Mouse (Mus musculus): ENCODE data around the gene Tmem270. TPM values are rescaled to one million over a fixed set of nuclear protein-coding genes. Genes with fewer than 3 reads are reported as not detected.

Tmem270 gene
- polyA plus RNA-seq, 1 experiment from 2014 or later, result not detected

- Histone ChIP-seq H3K4me3 (no peak overlapping the region), H3K27ac (peak overlapping the region; percentile 40; the same call in 1 of the 2 replicates), H3K36me3 (replicated peaks) (no peaks in the 10 kb centered on the region), H3K27me3 (ENCODE audit: poor library complexity, severe bottlenecking) (no peaks in the 10 kb centered on the region), H3K4me1 (peaks cover 20% of the 10 kb centered on the region), H3K9me3 (no peaks in the 10 kb centered on the region)
- no peak for DNase-seq (ENCODE audit: extremely low spot score, low spot score)
- 81% methylated on average over 8 of the region's 8 CpGs for WGBS
Measured at GRCm38 (mm10) chr5:134896965-134897364, 9.6 kb downstream of the Tmem270 start.

- 67% methylated on average over 8 of the region's 8 CpGs for WGBS
- Histone ChIP-seq H3K36me3 (replicated peaks) (no peaks in the 10 kb centered on the region), H3K9me3 (no peaks in the 10 kb centered on the region), H3K27me3 (ENCODE audit: poor library complexity, severe bottlenecking) (no peaks in the 10 kb centered on the region), H3K4me1 (peaks cover 20% of the 10 kb centered on the region), H3K27ac (no peak overlapping the region), H3K4me3 (no peak overlapping the region)
- DNase-seq (ENCODE audit: extremely low spot score, low spot score), result peak; percentile 31
Measured at GRCm38 (mm10) chr5:134895291-134895690, 11.2 kb downstream of the Tmem270 start.

GRCm38 (mm10) chr5:134892717-134893116 is 13.8 kb downstream of the Tmem270 start:
- Histone ChIP-seq H3K27me3 (ENCODE audit: poor library complexity, severe bottlenecking) (no peaks in the 10 kb centered on the region; the same call in 1 of the 2 replicates), H3K36me3 (replicated peaks) (no peaks in the 10 kb centered on the region), H3K4me1 (peaks cover 23% of the 10 kb centered on the region), H3K27ac (no peak overlapping the region), H3K9me3 (no peaks in the 10 kb centered on the region), H3K4me3 (no peak overlapping the region)
- WGBS, result 82% methylated on average over 5 of the region's 5 CpGs
- no peak for DNase-seq (ENCODE audit: extremely low spot score, low spot score)

- 72% methylated on average over 8 of the region's 8 CpGs for WGBS
- no peaks in the 10 kb centered on the region for H3K9me3 ChIP-seq
- no peak for DNase-seq (ENCODE audit: extremely low spot score, low spot score)
- H3K4me1 ChIP-seq, result peaks cover 21% of the 10 kb centered on the region
- H3K27ac ChIP-seq, result peak overlapping the region; percentile 16; the same call in 1 of the 2 replicates
- H3K27me3 ChIP-seq (ENCODE audit: poor library complexity, severe bottlenecking), result no peaks in the 10 kb centered on the region; the same call in 1 of the 2 replicates
- H3K36me3 ChIP-seq (replicated peaks), result no peaks in the 10 kb centered on the region
- H3K4me3 ChIP-seq, result no peak overlapping the region
Measured at GRCm38 (mm10) chr5:134891552-134891951, 15.0 kb downstream of the Tmem270 start.

GRCm38 (mm10) chr5:134890601-134891054 is 15.9 kb downstream of the Tmem270 start:
- H3K36me3 ChIP-seq (replicated peaks), result no peaks in the 10 kb centered on the region
- no peak overlapping the region for H3K4me3 ChIP-seq
- H3K4me1 ChIP-seq, result peaks cover 21% of the 10 kb centered on the region
- H3K27ac ChIP-seq, result peak overlapping the region; percentile 26; the same call in 1 of the 2 replicates
- no peaks in the 10 kb centered on the region for H3K9me3 ChIP-seq
- WGBS, result 84% methylated on average over 6 of the region's 6 CpGs
- no peaks in the 10 kb centered on the region; the same call in 1 of the 2 replicates for H3K27me3 ChIP-seq (ENCODE audit: poor library complexity, severe bottlenecking)
- no peak for DNase-seq (ENCODE audit: extremely low spot score, low spot score)

GRCm38 (mm10) chr5:134888505-134888904 is 18.0 kb downstream of the Tmem270 start:
- Histone ChIP-seq H3K4me1 (peaks cover 17% of the 10 kb centered on the region), H3K27ac (no peak overlapping the region), H3K4me3 (no peak overlapping the region), H3K9me3 (no peaks in the 10 kb centered on the region), H3K27me3 (ENCODE audit: poor library complexity, severe bottlenecking) (no peaks in the 10 kb centered on the region; the same call in 1 of the 2 replicates), H3K36me3 (replicated peaks) (no peaks in the 10 kb centered on the region)
- DNase-seq (ENCODE audit: extremely low spot score, low spot score), result no peak
- 92% methylated on average over 7 of the region's 7 CpGs for WGBS

- Histone ChIP-seq H3K4me3 (no peak overlapping the region), H3K27ac (peak overlapping the region; percentile 65), H3K27me3 (ENCODE audit: poor library complexity, severe bottlenecking) (no peaks in the 10 kb centered on the region; the same call in 1 of the 2 replicates), H3K9me3 (no peaks in the 10 kb centered on the region), H3K36me3 (replicated peaks) (no peaks in the 10 kb centered on the region), H3K4me1 (peaks cover 17% of the 10 kb centered on the region)
- 55% methylated on average over 18 of the region's 18 CpGs for WGBS
- no peak for DNase-seq (ENCODE audit: extremely low spot score, low spot score)
Measured at GRCm38 (mm10) chr5:134887447-134888335, 18.8 kb downstream of the Tmem270 start.

GRCm38 (mm10) chr5:134883077-134883476 is 23.5 kb downstream of the Tmem270 start:
- no peak for DNase-seq (ENCODE audit: extremely low spot score, low spot score)
- Histone ChIP-seq H3K4me3 (no peak overlapping the region), H3K36me3 (replicated peaks) (no peaks in the 10 kb centered on the region), H3K4me1 (peaks cover 10% of the 10 kb centered on the region), H3K27ac (no peak overlapping the region), H3K27me3 (ENCODE audit: poor library complexity, severe bottlenecking) (no peaks in the 10 kb centered on the region; the same call in 1 of the 2 replicates), H3K9me3 (peaks cover 6% of the 10 kb centered on the region)
- 69% methylated on average over 3 of the region's 3 CpGs for whole genome bisulfite sequencing

GRCm38 (mm10) chr5:134876801-134877200 is 29.7 kb downstream of the Tmem270 start:
- no peak overlapping the region for H3K4me3 ChIP-seq
- peaks cover 6% of the 10 kb centered on the region for H3K9me3 ChIP-seq
- H3K4me1 ChIP-seq, result peaks cover 4% of the 10 kb centered on the region; the same call in 1 of the 2 replicates
- no peaks in the 10 kb centered on the region for H3K27me3 ChIP-seq (ENCODE audit: poor library complexity, severe bottlenecking)
- H3K27ac ChIP-seq, result no peak overlapping the region
- DNase-seq (ENCODE audit: extremely low spot score, low spot score), result no peak
- 88% methylated on average over 10 of the region's 10 CpGs for WGBS
- no peaks in the 10 kb centered on the region for H3K36me3 ChIP-seq (replicated peaks)

- H3K9me3 ChIP-seq, result no peaks in the 10 kb centered on the region
- no peaks in the 10 kb centered on the region for H3K36me3 ChIP-seq (replicated peaks)
- WGBS, result 88% methylated on average over 5 of the region's 5 CpGs
- no peak overlapping the region for H3K4me3 ChIP-seq
- H3K27me3 ChIP-seq (ENCODE audit: poor library complexity, severe bottlenecking), result no peaks in the 10 kb centered on the region
- peaks cover 4% of the 10 kb centered on the region; the same call in 1 of the 2 replicates for H3K4me1 ChIP-seq
- H3K27ac ChIP-seq, result no peak overlapping the region
- no peak for DNase-seq (ENCODE audit: extremely low spot score, low spot score)
Measured at GRCm38 (mm10) chr5:134875245-134875644, 31.3 kb downstream of the Tmem270 start.

GRCm38 (mm10) chr5:134873956-134874879 is 32.3 kb downstream of the Tmem270 start:
- H3K36me3 ChIP-seq (replicated peaks), result no peaks in the 10 kb centered on the region
- H3K27ac ChIP-seq, result 0 out of 2 replicates have a peak overlapping the region, but pooled peaks have one; percentile 22
- H3K9me3 ChIP-seq, result no peaks in the 10 kb centered on the region
- no peak overlapping the region for H3K4me3 ChIP-seq
- 79% methylated on average over 21 of the region's 21 CpGs for WGBS
- peaks cover 4% of the 10 kb centered on the region; the same call in 1 of the 2 replicates for H3K4me1 ChIP-seq
- H3K27me3 ChIP-seq (ENCODE audit: poor library complexity, severe bottlenecking), result no peaks in the 10 kb centered on the region
- DNase-seq (ENCODE audit: extremely low spot score, low spot score), result no peak

- 84% methylated on average over 8 of the region's 8 CpGs for WGBS
- Histone ChIP-seq H3K27me3 (ENCODE audit: poor library complexity, severe bottlenecking) (no peaks in the 10 kb centered on the region), H3K4me3 (no peak overlapping the region), H3K27ac (no peak overlapping the region), H3K4me1 (peaks cover 10% of the 10 kb centered on the region; the same call in 1 of the 2 replicates), H3K36me3 (replicated peaks) (no peaks in the 10 kb centered on the region), H3K9me3 (no peaks in the 10 kb centered on the region)
- DNase-seq (ENCODE audit: extremely low spot score, low spot score), result no peak
Measured at GRCm38 (mm10) chr5:134873034-134873433, 33.5 kb downstream of the Tmem270 start.

Data from forebrain, embryonic 10.5 days (tissue).